Mouse (Mus musculus) right cerebral cortex, postnatal 14 days (tissue): Measurements from ENCODE around the gene Gmds.

Experiments used
- DNase-seq: peaks from one replicate; pipeline ENCODE4 v3.0.0; 2022

Gene Gmds

DNA sequence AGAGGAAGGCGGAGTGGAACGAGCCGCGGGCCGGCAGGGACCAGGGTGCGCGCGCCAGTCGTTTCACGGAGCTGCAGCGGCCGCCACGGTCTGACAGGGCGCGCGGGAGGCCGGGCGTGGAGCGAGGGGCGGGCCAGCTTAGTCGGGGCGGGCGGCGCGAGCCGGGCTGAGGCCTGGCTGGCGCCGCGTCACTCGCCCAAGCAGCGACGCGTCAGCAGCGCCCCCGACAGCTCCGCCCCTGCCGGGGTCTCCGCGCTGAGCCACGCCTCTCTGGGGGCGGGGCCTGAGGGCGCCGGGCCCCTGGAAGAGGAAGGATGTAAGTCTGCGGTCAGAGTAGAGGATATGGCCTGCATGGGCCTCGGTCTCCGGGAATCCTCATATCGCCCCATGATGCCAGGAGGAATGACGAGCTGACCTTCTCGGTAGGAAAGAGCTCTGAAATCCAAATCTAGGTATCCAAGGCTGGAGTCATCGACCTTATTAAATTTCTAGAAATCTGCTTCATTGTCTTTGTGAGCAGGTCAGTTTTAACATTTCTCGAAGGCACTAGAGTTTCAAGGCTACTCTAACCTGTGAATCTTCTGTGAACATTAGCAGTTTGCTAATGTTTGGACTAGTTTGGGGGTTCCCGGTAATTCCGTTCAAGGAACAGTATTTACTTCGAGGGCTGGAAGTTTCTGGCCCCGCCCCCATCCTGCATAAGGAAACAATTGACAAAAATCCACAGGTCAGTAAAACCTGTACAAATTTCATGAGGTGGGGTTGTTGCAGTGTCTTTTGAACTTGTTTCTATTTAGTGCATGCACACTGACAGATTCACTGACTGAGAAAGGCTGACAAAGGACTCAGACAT lies at the start of gene Gmds:
TSS of gene Gmds (minus strand) at position 228 of the 853 bp plus-strand sequence.
- DNase-seq: peak; percentile 90

DNA sequence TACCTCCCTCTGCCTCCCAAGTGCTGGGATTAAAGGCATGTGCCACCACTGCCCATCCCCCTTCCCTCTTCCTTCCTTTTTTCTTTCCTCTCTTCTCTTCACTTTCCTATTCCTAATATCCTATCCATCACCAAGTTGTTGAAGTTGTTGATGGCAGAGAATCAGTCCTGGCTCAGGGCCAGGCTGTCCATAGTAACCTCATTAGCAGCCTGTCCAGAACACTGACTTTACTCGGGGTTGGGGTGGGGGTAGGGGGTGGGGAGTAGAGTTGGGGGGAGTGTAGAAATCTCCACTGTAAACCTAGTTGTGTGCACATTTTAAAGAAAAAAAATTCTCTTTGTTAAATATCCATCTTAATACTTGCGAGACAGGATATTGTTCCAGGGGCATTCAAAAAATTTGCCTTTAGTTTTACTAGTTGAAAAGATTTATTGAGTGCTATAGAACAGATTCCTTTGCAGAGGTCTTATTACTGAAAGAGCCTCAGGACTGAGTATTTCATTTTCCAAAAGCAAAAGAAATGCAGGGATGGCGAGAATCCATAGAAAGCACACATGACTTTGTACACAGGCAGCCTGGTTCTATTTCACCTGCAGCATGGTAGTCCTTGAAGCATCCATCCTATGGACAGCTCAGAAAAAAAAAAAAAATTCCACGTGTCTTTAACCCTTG lies 47.0 kb upstream of the Gmds start:
- no peak for DNase-seq

DNA sequence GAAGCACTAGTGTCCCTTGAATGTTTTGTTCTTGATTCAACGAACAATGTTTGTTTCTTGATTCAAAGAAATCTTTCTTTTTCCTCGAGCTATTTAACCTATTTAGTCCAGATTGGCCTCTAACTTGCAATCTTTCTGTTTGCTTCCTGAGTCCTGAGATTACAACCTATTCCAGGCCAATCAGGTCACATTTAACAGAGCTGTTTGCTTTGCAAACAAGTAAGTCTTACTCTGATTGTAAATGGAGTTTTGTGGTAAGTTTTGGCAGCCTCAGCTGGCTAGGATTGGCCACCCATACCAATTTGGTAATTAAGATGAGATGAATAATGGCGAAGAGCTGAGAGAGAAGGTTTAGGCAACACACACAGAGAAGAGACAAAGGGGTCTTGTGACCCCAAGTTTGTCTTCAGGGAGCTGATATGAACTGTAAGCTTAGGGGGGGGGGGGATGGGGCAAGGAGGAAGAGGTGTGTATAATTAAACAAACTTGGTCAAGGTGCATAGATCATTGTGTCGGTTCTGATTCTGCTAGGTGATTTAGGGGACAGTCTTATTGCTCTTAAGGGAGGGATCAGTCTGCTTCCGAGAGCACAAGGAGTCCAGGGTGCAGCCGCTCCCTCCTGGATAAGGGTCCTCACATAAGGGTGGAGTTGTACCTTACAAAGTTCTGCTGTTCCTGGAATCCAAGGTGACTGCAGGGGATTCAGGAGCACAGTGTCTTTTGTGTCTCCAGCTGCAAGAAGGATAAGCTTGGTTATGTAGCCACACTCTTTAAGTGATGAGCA lies 43.9 kb upstream of the Gmds start:
- DNase-seq: no peak

DNA sequence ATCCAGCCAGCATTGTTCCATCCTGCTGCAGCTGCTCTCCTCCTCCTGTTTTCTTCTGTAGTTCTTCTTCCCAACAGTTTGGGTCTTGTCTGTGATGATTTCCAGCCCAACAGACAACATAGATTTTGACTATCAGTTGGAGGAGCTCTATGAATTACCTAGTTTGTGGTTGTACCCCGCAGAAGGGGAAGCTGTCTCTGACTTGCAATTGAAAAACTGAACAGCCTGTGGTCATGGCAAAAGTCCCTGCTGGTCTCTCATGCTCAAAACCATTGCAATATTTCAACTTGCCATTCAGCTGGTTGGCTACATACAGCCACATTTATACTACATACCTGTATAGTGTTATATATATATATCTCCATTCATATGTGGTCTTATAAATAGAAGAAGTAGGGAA lies 40.1 kb upstream of the Gmds start:
- no peak for DNase-seq

DNA sequence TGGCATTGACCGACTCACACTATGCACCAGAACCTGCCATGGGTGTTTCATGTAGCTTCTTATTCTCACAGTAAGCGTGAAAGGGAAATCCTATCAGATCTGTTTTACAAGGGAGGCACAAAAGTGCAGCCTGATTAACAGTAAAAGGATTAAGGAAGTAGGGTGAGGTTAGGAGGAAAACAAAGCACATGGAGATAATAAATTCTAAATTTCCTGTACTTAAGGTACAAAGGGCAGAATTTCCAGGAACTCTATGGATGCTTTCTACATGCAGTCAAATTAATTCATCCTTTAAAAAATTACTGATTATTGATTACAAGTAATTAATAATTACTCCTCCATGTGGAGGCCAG lies 34.0 kb upstream of the Gmds start:
- no peak for DNase-seq

DNA sequence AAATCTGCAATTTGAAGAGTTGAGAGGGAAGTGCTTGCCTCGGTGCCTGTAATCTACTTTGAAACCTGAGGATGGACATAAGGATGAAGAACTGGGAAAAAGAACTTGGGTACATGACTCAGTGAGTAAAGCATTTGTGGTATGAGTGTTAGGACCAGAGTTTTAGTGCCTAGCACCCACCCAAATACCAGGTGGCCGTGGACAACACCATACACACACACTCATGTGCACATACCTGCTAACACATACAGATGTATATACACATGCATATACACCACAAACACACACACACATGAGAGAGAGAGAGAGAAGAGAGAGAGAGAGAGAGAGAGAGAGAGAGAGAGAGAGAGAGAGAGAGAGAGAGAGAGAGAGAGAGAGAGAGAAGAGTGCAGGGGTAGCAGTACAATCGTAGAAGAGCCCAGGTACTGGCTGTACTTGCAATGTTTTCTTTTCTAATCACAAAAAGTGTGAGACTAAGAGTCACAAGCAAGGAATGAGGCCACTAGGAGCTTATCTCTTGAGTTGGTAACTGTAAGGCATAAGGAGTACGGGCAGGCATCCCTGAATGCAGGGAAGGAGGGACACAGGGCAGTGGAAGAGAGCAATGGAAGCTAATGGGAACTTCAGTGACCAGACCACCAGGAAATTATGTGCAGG lies 33.5 kb upstream of the Gmds start:
- DNase-seq: no peak

DNA sequence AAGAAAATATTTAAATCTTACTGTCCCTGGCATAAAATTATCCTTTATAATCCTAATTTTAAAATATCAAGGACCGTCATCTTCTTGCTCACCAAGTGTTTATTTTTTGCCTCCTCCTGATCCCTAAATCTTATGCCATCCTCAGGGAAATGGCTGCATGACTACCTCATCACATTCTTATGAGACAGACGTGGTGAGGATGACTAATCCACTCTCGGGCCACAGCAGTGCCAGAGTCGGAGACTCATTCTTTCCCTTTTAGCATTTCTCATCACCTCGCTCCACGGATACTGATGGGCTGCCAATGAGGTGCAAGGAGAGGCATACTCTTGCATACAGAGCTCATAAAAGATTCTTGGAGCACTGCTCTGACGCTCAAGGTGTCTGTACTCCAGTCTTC lies 32.2 kb upstream of the Gmds start:
- DNase-seq: no peak

DNA sequence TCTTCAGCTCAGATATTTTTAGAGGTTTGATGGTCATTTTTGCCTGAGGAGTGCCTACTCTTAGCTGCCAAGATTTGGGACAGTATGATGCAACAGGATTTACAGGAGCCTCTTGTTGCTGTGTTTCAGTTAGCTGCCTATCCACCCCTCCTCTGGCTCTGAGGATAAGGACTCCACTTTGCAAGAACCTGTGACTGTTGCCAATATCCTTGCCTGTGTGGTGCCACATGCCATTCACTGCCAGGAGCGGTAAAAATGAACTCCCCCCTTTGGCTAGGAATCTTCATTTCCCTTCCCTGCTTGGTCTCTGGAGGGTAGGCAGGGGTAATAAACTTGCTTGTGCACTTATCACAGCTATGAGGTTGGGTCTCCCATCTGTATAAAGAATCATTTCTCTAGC lies 31.6 kb upstream of the Gmds start:
- no peak for DNase-seq

DNA sequence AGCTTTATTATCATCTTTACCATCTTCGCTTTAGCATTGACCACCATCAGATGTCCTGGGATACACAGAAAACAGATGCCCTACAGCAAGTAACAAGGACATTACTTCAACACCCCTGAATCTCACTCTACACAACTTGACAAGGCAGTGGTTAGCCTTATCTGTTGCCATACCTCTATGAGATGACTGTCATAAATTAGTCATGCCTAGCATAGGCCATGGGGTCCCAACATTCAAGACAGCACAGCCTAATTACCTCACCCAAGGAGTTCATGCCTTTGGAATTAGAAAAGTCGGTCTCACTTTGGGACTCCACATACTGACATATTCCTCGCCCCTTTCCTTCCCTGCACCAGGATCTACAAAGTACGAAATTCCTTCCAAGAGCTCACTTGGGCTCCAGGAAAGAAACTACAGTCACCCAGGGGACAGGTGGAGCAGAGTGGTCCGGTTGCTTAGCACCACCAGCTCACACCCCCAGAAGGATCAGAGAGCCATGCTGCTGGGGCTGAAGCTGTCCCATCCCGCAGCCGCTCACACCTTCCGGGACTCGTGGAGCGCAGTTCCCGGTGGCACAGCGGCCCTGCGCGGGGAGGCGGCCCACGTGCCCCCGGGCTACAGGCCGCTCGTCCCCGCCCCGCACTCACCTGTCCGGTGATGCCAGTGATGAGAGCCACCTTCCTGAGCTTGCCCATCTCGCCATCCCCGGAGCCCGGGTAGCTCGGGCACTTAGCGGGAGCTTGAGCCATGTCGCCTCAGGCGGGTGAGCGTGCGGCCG lies 616 bp downstream of the Gmds start:
- DNase-seq: no peak

DNA sequence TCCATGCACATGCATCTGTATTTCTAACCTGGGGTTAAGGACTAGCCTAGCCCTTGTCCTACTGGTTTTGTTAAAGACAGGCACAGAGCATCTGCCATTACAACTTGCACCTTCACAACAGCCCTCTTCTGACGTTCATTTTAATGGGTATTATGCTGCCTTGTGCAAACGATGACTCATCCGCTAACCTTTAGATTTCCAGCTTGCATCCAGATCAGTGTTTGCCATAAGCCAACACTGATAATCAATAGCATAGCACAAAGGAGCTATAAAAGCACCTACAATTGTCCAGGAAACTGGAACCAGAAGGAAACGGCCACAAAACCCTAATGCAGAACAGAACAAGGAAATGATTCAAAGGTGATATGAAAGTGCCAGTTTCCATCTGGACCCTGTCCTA lies 20.2 kb downstream of the Gmds start:
- DNase-seq: no peak

DNA sequence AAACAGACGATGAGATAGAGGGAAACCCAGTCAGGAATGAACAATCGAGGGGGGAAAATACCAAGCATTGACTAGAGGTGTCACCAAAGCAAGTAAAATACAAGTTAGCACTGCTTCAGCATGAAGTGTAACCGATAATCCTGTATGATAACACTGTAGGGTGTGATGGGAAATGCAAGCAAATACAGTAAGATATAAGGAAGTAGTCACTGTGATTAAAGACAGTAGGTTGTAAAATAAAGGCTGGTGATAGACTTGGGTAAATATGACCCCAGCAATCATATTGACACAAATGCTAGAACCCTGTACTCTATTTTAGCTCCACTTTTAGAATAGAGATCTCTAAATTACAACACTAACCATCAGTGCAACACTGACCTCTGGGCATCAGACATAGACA lies 21.2 kb downstream of the Gmds start:
- no peak for DNase-seq

DNA sequence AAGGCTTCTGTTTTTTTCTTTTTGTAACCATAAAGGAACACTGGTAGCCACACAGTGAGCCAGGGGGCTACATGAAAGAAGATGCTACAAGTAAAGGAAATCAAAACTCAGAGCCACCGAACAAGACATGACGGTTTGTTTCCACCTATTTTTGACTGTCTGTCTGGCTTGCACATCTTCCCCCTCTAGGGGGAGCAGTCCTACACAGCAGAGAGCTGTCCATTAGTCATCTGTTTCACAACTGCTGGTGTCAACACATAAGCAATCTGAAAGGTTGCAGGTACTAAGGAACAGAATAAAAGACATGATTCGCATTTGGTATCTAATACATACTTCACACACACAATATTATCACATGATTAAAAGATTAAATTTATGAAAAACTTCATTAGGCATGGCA lies 25.9 kb downstream of the Gmds start:
- peak; percentile 10 for DNase-seq

DNA sequence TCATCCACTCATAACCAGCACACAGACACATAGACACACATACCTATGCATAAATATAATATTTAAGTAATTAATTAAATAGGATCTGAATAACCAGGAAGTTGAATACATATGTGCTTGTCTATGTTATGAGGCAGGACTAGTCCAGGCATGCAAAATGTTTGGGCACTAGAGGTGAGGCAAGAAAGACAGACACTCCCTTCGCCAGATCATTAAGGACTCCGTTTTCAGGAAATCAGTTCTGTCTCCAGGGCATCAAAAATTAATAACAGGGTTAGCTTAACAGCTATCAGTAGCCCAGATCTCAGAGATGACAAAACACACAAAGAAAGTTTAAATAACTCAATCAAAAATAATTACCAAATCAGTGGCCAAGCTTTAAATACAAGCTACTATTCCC lies 27.1 kb downstream of the Gmds start:
- no peak for DNase-seq

DNA sequence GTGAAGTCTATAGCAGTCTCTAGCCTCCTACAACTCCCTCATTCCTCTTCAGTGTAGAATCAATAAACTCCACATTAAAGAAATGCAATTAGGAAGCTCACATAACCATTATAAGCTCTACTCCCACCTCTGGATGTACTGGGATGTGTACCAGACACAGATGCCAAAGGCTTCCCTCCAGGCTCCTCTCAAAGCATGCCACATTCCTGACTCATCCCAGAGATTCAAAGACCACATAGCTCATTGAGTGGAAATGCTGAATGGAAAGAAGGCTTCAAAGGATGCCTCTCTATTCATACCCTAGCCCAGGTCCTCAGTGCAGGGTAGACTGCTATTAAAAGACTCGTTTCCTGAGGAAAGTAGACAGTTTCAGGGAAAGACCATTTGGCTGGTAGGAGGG lies 40.1 kb downstream of the Gmds start:
- no peak for DNase-seq

DNA sequence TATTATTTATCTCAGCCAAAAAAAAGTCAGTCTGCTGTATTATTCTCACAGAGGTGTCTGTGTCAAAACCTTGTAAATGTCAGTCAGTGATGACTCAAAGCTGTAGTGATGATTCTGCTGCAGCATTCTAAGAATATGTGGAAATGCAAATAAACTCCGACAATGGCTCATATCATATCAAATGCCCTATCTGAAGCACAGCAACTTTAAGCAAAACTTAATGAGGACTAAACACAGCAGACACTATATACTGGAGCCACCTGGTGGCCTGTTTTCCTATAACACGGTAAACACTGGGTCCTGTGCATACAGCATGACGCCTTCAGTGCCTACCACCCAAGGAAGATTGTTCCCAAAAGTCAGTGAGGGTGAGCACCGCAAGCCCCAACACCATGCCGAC lies 41.1 kb downstream of the Gmds start:
- DNase-seq: peak; percentile 29

DNA sequence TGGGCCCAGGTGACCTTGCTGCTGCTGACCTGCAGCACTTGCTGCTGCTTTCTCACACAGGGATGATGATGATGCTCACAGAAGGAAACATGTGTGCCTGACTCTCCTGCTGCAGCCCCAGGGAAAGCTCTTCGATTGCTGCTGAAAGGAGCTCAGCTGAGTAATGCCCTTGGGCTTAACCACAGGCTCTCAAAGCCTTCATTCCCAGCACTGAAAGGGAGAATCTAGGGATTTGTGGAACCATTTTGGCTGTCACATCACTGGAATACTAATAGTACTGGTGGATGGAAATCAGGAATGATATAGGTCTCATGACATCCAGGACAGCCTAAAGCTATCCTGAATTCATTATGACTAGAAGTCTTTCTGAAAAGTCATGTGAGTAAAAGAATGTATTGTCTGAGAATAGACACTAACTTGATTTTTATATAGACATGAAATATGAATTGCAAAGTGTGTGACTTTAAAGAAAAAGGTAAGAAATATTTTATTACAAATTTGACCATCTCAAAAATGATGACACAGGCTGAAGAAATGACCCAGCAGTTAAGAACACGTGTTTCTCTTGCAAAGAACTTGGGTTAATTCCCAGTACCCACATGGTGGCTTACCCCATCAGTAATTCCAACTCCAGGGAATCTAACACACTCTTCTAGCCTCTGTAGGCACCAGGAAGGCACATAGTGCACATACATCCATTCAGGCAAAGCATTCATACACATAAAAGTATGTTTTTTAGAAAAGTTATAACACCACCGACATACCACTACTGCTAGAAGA lies 43.9 kb downstream of the Gmds start:
- no peak for DNase-seq

DNA sequence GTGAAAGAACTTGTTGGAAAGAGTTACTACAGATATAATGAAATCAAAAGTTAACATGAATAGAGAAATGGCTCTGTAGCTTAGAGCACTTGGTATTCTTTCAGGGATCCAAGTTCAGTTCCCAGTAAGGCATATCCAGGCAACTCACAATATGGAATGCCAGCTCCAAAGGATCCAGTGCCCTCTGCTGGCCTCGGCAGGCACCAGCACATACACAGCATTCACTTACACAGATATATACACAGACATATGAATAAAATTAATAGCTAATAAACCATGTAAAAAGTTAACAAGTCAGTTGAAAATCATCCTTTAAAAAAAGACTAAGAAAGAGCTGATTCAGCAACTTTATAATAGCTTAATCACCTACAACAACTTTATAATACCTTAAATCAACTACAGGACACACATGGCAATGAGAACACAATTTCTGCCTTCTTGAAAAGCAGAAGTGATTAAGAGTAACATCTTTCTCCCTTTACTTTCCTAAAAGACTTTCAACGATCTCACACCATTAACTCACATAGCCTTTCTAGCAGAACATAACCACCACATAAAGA lies 65.5 kb downstream of the Gmds start:
- no peak for DNase-seq

DNA sequence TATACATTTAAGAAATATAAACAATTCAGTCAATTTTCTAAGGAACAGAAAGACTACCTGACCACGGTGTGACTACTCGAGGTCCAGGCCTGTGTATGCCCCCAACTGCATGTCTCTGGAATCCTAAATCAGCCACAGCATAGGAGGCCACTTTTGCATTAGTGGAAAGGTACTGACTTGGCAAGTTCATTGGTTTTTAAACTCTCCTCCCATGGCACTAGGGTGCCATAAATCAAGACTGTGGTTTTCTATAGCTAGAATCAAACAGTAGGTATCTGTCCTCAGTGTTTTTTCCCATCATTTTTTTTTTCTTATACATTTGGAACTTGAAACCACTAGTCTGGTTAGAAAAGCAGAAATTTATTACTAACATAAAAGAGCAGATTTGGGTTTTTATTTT lies 68.8 kb downstream of the Gmds start:
- DNase-seq: no peak

DNA sequence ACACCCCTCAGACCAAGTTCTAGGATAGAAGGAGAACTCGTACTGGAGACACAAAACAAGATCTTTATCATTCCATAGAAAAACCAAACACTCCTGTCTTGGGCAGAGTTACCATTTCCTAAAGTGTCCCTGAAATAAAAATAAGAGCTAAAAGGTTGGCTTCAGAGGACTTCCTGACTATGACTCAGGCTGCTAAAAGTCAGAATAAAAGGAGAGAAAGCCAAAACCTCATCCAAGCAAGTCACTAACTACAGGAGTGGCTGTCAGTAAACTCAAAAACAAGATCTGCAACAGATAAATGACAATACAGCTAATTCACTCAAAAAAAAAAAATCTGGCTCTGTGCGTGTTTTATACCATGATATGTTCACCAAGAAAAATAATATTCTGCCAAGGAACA lies 69.3 kb downstream of the Gmds start:
- DNase-seq: no peak

DNA sequence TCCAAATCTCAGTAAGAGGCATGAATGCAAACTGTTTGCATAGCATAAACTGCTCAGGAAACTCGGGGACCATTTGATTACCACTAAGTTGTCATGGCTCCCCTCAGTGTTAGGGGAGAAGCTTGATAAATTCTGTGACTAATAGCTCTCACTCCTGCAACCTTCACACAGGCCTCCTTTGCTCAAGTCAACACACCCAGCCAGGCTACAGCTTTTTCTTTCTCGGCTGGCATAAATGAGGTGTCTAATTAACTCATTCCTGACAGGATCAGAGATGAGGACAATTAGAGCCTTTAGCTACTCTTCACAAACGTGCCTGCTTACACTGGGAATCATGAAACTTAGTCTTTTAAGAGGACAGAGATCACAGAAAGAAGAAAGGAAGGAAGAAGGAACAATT lies 70.3 kb downstream of the Gmds start:
- DNase-seq: no peak

DNA sequence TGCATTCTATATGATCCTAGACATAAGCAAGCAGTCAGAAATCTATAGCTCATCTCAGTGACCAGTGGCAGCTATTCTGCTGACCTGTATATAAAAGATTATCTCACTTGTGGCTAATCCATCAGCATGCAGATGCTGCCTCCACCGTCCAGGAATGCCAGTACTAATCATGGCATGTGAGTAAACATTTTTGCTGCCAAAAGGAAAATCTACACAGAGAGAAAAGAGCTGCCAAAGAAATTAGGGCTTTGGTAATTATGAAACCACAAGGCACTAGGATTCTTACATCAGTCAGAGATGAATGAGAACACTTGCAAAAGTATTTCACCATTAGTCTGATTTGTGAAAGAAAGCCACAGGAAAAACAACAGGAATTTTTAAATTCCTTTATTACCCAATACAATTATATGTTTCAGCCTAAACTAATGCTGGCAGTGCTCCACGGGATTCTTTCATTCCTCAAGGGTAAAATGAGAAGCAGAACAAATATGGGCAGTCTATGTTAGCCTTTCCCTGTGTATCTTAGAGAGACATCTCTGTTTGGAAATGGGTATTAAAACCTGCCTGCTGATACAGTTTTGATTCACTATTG lies 71.3 kb downstream of the Gmds start:
- DNase-seq: no peak
